Mouse (Mus musculus) heart, embryonic 11.5 days (tissue): ENCODE measurements around the gene Smg7. TPM values are rescaled to one million over a fixed set of nuclear protein-coding genes. Genes with fewer than 3 reads are reported as not detected.

Experiments
- ATAC-seq: fragments of 200-750 bp; cut with Nextera tagmentation; replicated peaks from 2 replicates; pipeline ENCODE4 v1.8.0; 2017; ENCODE audit warnings: moderate library complexity; ENCODE audit not compliant: insufficient number of reproducible peaks, low FRiP score, low TSS enrichment
- H3K27ac ChIP-seq: fragments of 300-500 bp; sonication (generic); 2 replicates; pipeline ENCODE4 v1.5.1; 2014; ENCODE audit warnings: mild to moderate bottlenecking, low read depth, low read length
- H3K27me3 ChIP-seq: fragments of 300-500 bp; sonication (generic); 2 replicates; pipeline ENCODE4 v1.6.1; 2014; ENCODE audit warnings: mild to moderate bottlenecking, low read length, mixed read lengths; ENCODE audit not compliant: control insufficient read depth, insufficient read depth
- H3K36me3 ChIP-seq: fragments of 300-500 bp; sonication (generic); 2 replicates; pipeline ENCODE4 v1.6.1; 2014; ENCODE audit warnings: mild to moderate bottlenecking, low read length, moderate library complexity, mixed read lengths; ENCODE audit not compliant: control insufficient read depth, insufficient read depth
- H3K4me1 ChIP-seq: fragments of 300-500 bp; sonication (generic); 2 replicates; pipeline ENCODE4 v1.6.1; 2014; ENCODE audit warnings: low read length; ENCODE audit not compliant: control insufficient read depth, insufficient read depth
- H3K4me2 ChIP-seq: fragments of 300-500 bp; sonication (generic); 2 replicates; pipeline ENCODE4 v1.6.1; 2014; ENCODE audit warnings: mild to moderate bottlenecking, moderate library complexity
- H3K4me3 ChIP-seq: fragments of 300-500 bp; sonication (generic); 2 replicates; pipeline ENCODE4 v1.5.1; 2014; ENCODE audit warnings: low read depth, low read length
- H3K9ac ChIP-seq: fragments of 300-500 bp; sonication (generic); 2 replicates; pipeline ENCODE4 v1.6.1; 2014; ENCODE audit warnings: mild to moderate bottlenecking, low read depth, low read length, moderate library complexity
- H3K9me3 ChIP-seq: fragments of 300-500 bp; sonication (generic); replicated peaks from 2 replicates; pipeline ENCODE4 v1.6.1; 2016; ENCODE audit warnings: low read length; ENCODE audit not compliant: control insufficient read depth
- WGBS: fragments of 180-500 bp; shearing (Covaris S2); extraction: QIAGEN DNeasy Blood & Tissue Kit; methylation state at CpG from one replicate; pipeline ENCODE4 v1.1.7; 2014; ENCODE audit not compliant: insufficient replicate concordance; 5-methylcytosine and 5-hydroxymethylcytosine counted together
- polyA plus RNA-seq: library from polyadenylated mRNA; unstranded; fragments of >200 nt; fragmentation: Nextera tagmentation; extraction: Ambion mirVana; gene quantifications from 2 replicates; pipeline ENCODE4 v1.2.1, GENCODE M21; 2014

Gene Smg7
- polyA plus RNA-seq, 1 experiment from 2014 or later = 31.6 TPM

DNA sequence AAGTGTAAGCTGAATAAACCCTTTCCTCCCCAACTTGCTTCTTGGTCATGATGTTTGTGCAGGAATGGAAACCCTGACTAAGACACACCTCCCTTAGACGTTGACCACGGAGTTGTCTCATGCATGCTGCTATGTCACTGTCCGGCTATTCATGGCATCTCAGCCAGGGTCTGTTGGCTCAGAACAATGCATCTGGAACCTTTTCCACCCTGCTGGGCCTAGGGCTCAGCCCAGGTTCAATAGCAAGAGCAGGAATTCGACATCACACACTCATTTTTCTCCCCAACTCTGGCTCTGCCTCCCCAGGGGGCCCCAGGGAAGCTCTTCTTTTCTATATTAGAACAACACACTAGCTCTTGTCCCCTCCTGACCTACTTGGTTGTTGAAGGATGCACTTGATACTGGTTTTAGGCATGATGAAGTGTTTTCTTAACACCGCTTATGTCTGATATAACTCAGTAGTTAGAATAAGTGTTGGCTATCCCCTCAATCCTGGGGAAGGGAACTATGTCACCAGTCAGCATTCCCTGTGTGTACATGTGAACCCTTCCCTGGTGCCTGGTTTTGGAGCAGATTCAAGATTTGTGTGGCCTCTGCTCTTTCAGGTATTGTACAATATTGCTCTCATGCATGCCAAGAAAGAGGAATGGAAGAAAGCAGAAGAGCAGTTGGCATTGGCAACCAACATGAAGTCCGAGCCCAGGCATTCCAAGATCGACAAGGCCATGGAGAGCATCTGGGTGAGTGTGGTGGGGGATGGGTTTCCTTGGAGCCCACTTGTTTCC, 81.3 kb downstream of the Smg7 start:
- Histone ChIP-seq H3K9me3 (no peaks in the 10 kb centered on the region), H3K4me1 (peaks cover 7% of the 10 kb centered on the region)
- 68% methylated on average over 7 of the region's 7 CpGs for WGBS

DNA sequence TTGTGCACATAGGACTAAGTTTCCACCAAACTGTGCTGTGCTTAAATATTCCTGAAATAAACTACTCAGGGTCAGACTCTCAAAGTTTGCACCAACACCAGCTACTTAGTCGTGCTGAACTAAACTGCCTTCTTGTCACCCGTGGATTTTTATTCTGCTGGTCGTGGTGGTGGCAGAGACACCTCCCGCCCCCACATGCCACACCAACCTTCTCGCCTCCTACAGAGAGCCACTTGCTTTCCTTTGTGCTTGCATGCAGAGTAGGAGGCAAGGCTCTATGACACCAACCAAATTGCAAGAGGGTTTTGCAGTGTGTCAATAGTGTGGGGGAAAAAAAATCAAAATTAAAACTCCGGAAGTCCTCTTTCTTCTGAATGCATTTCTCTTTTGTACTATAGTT, 82.9 kb downstream of the Smg7 start:
- no peaks in the 10 kb centered on the region for H3K9me3 ChIP-seq
- whole genome bisulfite sequencing = 70% methylated on average over 6 of the region's 6 CpGs
- H3K9ac ChIP-seq = no peak overlapping the region
- H3K4me2 ChIP-seq = no peak overlapping the region
- ATAC-seq = no peak
- H3K27me3 ChIP-seq = no peaks in the 10 kb centered on the region
- H3K27ac ChIP-seq = no peak overlapping the region
- no peaks in the 10 kb centered on the region for H3K36me3 ChIP-seq
- H3K4me3 ChIP-seq = no peak overlapping the region
- H3K4me1 ChIP-seq = peaks cover 17% of the 10 kb centered on the region

More for the DNA sequence above, 81.3 kb downstream of the Smg7 start:
- no peaks in the 10 kb centered on the region for H3K27me3 ChIP-seq
- no peaks in the 10 kb centered on the region for H3K36me3 ChIP-seq
- no peak for ATAC-seq
- H3K4me3 ChIP-seq = no peak overlapping the region
- no peak overlapping the region for H3K27ac ChIP-seq
- H3K4me2 ChIP-seq = no peak overlapping the region
- H3K9ac ChIP-seq = no peak overlapping the region

GRCm38 (mm10) chr1:152817794-152818193, 84.7 kb downstream of the Smg7 start:
- ATAC-seq = no peak; the same call in 1 of the 2 replicates
- H3K4me2 ChIP-seq = no peak overlapping the region
- no peak overlapping the region for H3K4me3 ChIP-seq
- no peaks in the 10 kb centered on the region for H3K36me3 ChIP-seq
- no peak overlapping the region for H3K9ac ChIP-seq
- H3K27me3 ChIP-seq = no peaks in the 10 kb centered on the region
- H3K9me3 ChIP-seq = no peaks in the 10 kb centered on the region
- H3K4me1 ChIP-seq = peaks cover 17% of the 10 kb centered on the region
- peak overlapping the region; percentile 55 for H3K27ac ChIP-seq
- 20% methylated on average over 10 of the region's 10 CpGs for WGBS

- peak overlapping the region; percentile 55 for H3K27ac ChIP-seq
- no peak overlapping the region for H3K9ac ChIP-seq
- 27% methylated on average over 12 of the region's 12 CpGs for WGBS
- peaks cover 17% of the 10 kb centered on the region for H3K4me1 ChIP-seq
- H3K9me3 ChIP-seq = no peaks in the 10 kb centered on the region
- H3K36me3 ChIP-seq = no peaks in the 10 kb centered on the region
- H3K27me3 ChIP-seq = no peaks in the 10 kb centered on the region
- H3K4me3 ChIP-seq = no peak overlapping the region
- no peak for ATAC-seq
- no peak overlapping the region for H3K4me2 ChIP-seq
Observed at GRCm38 (mm10) chr1:152817027-152817769, 85.2 kb downstream of the Smg7 start.

DNA sequence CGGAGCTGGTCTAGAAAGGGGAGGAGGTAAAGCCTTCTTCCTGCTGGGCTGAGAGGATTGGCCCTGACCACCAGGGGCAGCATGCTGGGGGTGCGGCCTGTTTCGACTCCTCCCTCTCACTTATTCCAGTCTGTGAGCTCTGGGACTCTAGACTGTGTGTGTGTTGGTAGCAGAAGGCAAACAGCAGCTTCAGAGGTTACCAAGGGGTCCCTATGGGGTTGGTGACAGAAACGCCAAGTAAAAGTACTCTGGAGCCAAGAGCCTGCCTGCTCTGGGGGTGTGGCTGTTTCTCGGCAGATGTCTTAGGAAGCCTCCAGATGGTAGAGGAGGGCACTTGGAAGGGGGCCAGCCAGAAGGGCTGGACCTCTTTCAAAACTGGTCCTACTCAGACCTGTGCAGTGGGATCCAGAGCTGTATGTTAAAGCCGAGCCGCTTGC, 87.2 kb downstream of the Smg7 start:
- Histone ChIP-seq H3K4me1 (peaks cover 17% of the 10 kb centered on the region), H3K27me3 (no peaks in the 10 kb centered on the region), H3K9me3 (no peaks in the 10 kb centered on the region), H3K27ac (no peak overlapping the region), H3K4me2 (peak overlapping the region; percentile 16; the same call in 1 of the 2 replicates), H3K36me3 (no peaks in the 10 kb centered on the region), H3K9ac (no peak overlapping the region), H3K4me3 (no peak overlapping the region)
- 42% methylated on average over 7 of the region's 7 CpGs for WGBS
- ATAC-seq = peak; percentile 28; the same call in 1 of the 2 replicates

DNA sequence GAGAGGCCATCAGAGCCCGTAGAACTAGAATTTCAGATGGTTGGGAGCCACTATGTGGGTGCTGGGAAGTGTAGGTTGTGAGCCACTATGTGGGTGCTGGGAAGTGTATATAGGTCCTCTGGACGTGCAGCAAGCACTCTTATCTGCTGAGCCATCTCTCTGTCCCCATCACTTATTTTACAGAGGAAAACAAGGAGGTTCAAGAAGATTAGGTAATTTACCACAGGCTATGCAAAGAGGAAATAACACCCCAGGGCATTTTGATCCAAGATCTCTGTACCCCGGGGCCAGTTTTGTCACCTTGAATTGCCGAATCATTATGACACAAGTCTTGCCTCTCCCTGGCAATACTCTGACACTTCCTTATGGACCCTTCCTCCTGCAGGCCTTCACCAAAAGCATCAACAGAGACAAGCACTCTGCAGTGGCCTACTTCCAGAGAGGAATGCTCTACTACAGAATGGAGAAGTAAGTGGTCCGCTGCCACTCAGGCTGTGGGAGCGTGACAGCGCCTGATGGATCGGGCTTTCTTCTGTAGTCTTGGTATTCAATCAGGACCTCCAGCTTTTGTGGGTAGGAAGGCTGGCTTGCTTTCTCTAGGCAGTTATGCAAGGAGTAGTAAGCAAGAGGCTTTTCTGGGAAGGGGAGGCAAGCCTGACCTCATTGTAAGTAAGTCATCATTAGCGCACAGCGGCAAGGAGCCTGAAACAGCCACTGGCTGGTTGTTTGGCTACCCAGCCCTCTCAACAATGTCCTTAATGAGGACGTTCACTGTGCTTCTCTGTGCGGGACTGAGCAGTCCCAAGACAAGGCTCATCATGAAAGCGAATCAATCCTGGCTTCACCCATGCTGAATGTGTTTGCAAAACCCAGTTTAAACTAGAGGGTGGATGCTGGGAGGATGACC, 91.7 kb downstream of the Smg7 start:
- Histone ChIP-seq H3K4me3 (no peak overlapping the region), H3K9ac (no peak overlapping the region), H3K27me3 (no peaks in the 10 kb centered on the region), H3K4me2 (no peak overlapping the region), H3K27ac (no peak overlapping the region), H3K9me3 (no peaks in the 10 kb centered on the region), H3K36me3 (no peaks in the 10 kb centered on the region), H3K4me1 (peaks cover 12% of the 10 kb centered on the region)
- ATAC-seq = no peak
- WGBS = 76% methylated on average over 13 of the region's 13 CpGs

GRCm38 (mm10) chr1:152809541-152810252, 92.7 kb downstream of the Smg7 start:
- H3K36me3 ChIP-seq = no peaks in the 10 kb centered on the region
- WGBS = 31% methylated on average over 8 of the region's 8 CpGs
- no peaks in the 10 kb centered on the region for H3K9me3 ChIP-seq
- H3K27me3 ChIP-seq = no peaks in the 10 kb centered on the region
- no peak overlapping the region for H3K4me3 ChIP-seq
- H3K9ac ChIP-seq = no peak overlapping the region
- H3K4me1 ChIP-seq = 0 out of 2 replicates have a peak, but pooled peaks cover 3% of the 10 kb centered on the region
- no peak overlapping the region for H3K4me2 ChIP-seq
- peak; percentile 80 for ATAC-seq
- peak overlapping the region; percentile 24; the same call in 1 of the 2 replicates for H3K27ac ChIP-seq

DNA sequence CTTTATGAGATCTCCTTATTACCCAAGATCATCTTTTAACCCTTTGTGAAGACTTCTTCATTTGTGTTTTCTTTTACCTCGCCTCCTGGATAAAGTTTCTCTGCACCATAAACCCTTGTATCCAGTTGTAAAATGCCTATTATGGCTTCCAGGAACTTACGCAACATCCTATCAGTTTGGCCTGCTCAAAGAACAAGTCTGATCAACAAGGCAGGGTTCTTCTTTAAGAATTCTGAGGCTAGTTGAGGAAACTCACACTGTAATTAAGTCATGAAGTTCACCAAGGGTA, 94.1 kb downstream of the Smg7 start:
- Histone ChIP-seq H3K9ac (no peak overlapping the region), H3K4me2 (no peak overlapping the region), H3K27ac (no peak overlapping the region), H3K4me3 (no peak overlapping the region), H3K36me3 (no peaks in the 10 kb centered on the region), H3K9me3 (no peaks in the 10 kb centered on the region), H3K27me3 (no peaks in the 10 kb centered on the region), H3K4me1 (0 out of 2 replicates have a peak, but pooled peaks cover 3% of the 10 kb centered on the region)
- ATAC-seq = no peak
- 86% methylated on average over 2 of the region's 2 CpGs for WGBS
